Mouse (Mus musculus) cerebellum, postnatal 4 days (tissue): ENCODE measurements around the gene Pcp4.

Experiments
- DNase-seq, 2 experiments: peaks; one replicate each; pipeline ENCODE4 v3.0.0; 2022; ENCODE audit warnings: low spot score in 2 of 2, mixed read lengths in 1 of 2

Pcp4 gene

DNA sequence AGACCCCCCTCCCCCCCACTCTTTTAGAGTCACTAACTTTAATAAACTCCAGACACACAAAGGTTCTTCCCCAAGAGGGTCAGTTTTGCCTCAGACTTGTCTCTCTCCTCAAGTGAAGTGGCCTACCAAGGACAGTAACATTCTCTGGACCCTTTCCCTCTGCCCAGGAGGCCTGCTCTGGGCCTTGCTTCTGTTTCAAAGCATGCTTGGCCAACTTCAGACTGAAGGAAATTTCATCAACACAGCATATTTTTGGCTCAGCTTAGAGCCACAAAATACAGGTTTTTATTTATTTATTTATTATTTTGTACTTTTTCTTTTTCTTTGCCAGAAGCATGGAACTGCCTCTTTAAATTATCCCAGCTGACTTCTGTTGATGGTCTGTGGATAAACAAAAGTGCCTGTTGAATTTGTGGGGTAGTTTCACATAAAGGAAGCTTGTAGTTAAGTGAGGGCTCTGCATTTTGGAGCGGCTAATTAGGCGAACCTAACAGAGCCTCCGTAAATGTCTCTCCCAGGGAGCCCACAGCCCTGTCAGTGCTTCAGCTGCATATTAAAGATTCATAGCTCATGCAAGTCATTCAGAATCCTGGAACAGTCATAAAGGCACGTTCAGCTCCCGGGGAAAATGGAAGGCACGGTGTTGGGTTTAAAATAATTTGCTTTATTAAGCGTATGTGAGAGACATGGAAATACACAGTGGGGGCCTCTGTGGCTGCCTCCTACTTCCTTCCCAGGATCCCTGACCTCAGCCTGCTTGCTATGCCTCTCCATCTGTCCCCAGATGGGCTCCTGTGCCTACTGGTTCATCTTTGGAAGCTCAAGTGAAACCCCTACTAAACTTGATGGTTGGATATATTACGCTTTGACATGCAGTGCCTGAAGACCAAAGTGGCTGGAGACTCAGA, 96.2 kb downstream of the Pcp4 start:
- DNase-seq, result peak in 1 of 2 experiments; percentile 4

DNA sequence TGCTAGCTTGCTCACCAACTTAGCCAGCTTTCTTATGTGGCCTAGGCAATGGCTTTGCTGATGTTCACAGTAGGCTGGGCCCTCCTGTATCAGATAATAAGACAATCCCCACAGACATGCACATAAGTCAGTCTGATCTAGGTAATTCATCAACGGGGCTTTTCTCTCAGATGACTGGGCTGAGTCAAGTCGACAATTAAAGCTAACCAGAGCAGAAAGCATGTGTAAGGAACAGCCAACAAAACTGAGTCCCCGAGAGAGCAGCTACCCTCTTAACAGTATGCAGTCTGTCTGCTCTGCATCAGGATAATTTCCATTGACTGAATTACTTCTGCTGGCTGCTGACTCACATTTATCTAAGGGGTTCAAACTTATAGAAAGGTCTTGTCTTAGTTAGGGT, 100.0 kb downstream of the Pcp4 start:
- DNase-seq, result no peak
